Mouse (Mus musculus) Patski (cell line): ENCODE measurements around the gene Prkab1. TPM values are rescaled to one million over a fixed set of nuclear protein-coding genes. Genes with fewer than 3 reads are reported as not detected.
A peak's percentile ranks its signal among the peaks of the same experiment; 100 is the strongest.

ENCODE experiments used
- ATAC-seq: fragments of 100-300 bp; one replicate; pipeline ENCODE4 v1.8.0; 2021
- CTCF ChIA-PET: fragments of 350-600 bp; sonication (Branson Sonifier 250); formaldehyde crosslinking; loops from one replicate; lab custom pipeline; 2022; ENCODE audit warnings: inconsistent platforms; lab: Charles Lee
- POLR2A ChIA-PET: fragments of 350-600 bp; sonication (Branson Sonifier 250); formaldehyde crosslinking; loops from one replicate; lab custom pipeline; 2022; ENCODE audit warnings: antibody characterized with exemption, inconsistent platforms; lab: Charles Lee
- DNase-seq: peaks from one replicate; pipeline ENCODE4 v3.0.0-alpha.2; 2011; ENCODE audit warnings: low read depth, low spot score
- H3K27me3 ChIP-seq: fragments of 371-371 bp; one replicate; pipeline ENCODE4 v1.5.1; 2021
- CTCF ChIP-seq: fragments of 100-300 bp; IDR thresholded peaks from one replicate; pipeline ENCODE4 v1.5.1; 2021
- in situ Hi-C: fragments of 300-500 bp; cut with MboI; formaldehyde crosslinking; loops from 3 replicates; pipeline ENCODE4 v1.11.1; 2018; ENCODE audit warnings: low pct_unique_long_range_greater_than_20kb, mixed read lengths
- polyA plus RNA-seq: library from polyadenylated mRNA; unstranded; gene quantifications from one replicate; pipeline ENCODE4 v1.2.3, GENCODE M21; 2021

The Prkab1 gene
- polyA plus RNA-seq, 1 experiment from 2014 or later = 105 TPM

DNA sequence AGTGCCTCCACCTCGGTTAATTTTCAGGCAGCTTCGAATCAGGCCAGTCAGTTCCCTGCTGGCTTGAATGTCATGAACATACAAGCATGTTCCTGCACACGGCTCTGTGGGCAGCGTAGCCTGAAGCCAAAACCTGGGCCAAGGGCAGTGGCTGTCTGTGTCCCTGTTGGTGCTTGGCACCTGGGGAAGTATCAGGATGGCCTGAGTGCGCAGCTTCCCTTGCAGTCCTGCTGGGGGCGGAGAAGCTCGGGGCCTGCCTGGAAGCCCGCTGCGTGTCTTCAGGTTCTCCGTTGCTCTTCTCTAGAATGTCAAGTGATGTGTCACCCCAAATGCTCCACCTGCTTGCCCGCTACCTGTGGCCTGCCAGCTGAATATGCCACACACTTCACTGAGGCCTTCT, 39.2 kb downstream of the Prkab1 start:
- no peak for TF ChIP-seq CTCF
- DNase-seq (no peak), ATAC-seq (no peak)
- in situ Hi-C loops = no loop called here
- H3K27me3 ChIP-seq = no peaks in the 10 kb centered on the region
- POLR2A ChIA-PET = no interaction called here
- CTCF ChIA-PET = interaction anchor here (1.0 kb wide), 1 partner anchor 15 kb away, joined by 5 read pairs; no protein-coding TSS in a partner anchor

DNA sequence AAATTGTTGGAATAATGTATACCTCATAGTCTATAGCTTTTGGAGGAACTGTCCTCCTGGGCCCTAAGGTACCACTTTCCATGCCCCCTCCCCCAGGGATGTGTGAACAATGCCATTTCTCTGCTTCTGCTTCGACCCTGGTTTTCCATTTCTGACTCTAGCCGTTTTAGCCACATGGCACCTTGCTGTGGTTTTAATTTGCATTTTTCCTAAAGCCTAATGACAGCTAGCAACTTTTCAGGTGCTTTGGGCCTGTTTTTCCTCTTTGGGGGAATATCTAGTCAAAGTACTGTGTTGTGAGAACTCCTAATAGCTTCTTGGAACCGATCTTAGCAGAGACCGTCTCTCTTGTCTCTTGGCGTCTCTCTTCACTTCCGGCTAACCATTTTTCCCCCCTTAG, 39.9 kb downstream of the Prkab1 start:
- CTCF ChIA-PET = interaction anchor here (1.0 kb wide), 1 partner anchor 16 kb away, joined by 5 read pairs; no protein-coding TSS in a partner anchor
- in situ Hi-C loops = no loop called here

DNA sequence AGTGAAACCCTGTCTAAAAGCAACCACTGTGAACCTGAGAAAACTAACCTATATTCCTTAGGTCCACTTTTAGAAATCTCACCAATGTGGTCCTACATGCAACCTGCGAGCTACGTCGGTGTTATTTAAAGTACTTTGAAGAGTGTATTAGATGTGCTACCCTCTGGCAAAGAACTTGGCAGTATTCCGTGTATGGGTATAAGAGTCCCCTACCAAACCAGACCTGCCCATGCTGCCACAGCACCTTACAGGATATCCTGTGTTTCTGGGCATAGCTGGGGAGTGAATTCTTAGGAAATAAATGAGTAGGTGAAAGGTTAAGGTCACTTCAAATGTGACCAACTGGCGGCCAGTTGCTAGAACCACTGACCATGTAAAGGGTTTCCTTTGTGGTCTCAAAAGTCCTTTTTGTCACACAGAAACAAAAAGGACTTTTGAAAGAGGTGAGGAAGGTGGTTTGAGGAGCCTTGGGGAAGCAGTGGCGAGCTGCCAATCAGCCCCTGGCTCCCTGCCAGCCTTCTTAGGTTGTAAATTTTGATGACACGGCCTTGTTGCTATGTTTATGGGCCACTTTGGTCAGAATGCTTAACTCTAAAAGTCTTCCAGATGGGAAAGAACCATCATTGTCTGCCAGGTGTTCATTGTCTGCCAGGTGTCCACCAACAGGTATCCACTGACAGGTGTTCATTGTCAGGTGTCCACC, 41.5 kb downstream of the Prkab1 start:
- TF ChIP-seq CTCF = no peak
- CTCF ChIA-PET = interaction anchor here (1.2 kb wide), 1 partner anchor 18 kb away, joined by 4 read pairs; no protein-coding TSS in a partner anchor
- no peaks in the 10 kb centered on the region for H3K27me3 ChIP-seq
- in situ Hi-C loops = no loop called here
- DNase-seq (no peak), ATAC-seq (no peak)
- POLR2A ChIA-PET = no interaction called here

More for the DNA sequence above, 39.9 kb downstream of the Prkab1 start:
- POLR2A ChIA-PET = no interaction called here
- no peak for TF ChIP-seq CTCF
- ATAC-seq (no peak), DNase-seq (no peak)
- no peaks in the 10 kb centered on the region for H3K27me3 ChIP-seq

DNA sequence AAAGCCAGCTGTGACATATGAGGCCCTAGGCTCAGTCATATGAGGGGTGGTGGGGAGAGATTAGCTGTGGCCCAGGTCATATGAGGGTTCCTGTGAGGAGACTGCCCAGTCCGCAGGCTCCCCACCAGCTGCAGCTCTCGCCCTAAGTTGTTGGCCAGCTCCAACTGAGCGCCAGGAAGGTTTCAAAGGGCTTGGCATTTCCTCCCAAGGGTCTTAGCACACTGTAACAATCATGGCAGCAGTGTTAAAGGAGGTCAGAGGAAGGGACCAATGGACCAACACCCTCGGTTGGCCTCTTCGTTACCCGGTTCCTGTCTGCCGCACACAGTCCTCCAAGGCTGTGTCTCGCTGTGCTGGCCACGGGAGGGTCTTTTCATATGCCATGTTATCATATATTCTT, 43.8 kb downstream of the Prkab1 start:
- POLR2A ChIA-PET = interaction anchor here (0.6 to 0.7 kb wide), 2 partner anchors 213 to 243 kb away, joined by 3 to 5 read pairs; no protein-coding TSS in a partner anchor
- no peak for DNase-seq
- ATAC-seq = no peak

DNA sequence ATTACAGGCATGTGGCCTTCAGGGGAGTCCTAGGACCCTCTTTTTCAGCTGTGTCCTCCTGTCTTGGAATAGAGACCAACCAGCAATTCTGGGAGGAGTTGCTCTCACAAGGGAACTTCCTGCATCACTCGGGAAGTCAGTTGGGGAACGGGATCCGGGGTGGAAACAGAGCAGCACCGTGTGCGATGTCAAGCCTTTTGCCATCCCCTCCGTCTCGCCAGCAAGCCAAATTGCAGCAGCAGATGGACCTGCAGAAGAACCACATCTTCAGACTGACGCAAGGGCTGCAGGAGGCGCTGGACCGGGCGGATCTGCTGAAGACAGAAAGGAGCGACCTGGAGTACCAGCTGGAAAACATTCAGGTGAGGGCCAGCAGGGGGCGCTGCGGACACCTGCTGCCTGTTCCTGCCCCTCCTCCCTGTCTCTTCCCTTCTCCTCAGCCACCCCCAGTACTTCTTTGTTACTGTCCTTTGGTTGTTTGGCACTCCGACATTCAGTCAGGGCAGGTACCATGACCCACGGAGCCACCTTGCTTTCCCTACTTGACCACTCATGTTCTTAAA, 45.1 kb downstream of the Prkab1 start:
- TF ChIP-seq CTCF = no peak
- CTCF ChIA-PET = interaction anchor here (0.6 to 3.3 kb wide), 8 partner anchors 9 to 43 kb away, joined by 3 to 30 read pairs (median 5); no protein-coding TSS in a partner anchor
- DNase-seq = no peak
- ATAC-seq = peak; percentile 38
- in situ Hi-C loops = loop anchor here (5.0 kb wide), 1 partner anchor 43 kb away; the partner anchor contains the start of gene Prkab1
- POLR2A ChIA-PET = interaction anchor here (1.4 kb wide), 1 partner anchor 39 kb away, joined by 3 read pairs; no protein-coding TSS in a partner anchor
- no peaks in the 10 kb centered on the region for H3K27me3 ChIP-seq

More for the DNA sequence above, 43.8 kb downstream of the Prkab1 start:
- no peak for TF ChIP-seq CTCF
- in situ Hi-C loops = no loop called here
- CTCF ChIA-PET = interaction anchor here (0.9 to 3.3 kb wide), 5 partner anchors 8 to 42 kb away, joined by 3 to 30 read pairs (median 13); no protein-coding TSS in a partner anchor
- H3K27me3 ChIP-seq = no peaks in the 10 kb centered on the region

DNA sequence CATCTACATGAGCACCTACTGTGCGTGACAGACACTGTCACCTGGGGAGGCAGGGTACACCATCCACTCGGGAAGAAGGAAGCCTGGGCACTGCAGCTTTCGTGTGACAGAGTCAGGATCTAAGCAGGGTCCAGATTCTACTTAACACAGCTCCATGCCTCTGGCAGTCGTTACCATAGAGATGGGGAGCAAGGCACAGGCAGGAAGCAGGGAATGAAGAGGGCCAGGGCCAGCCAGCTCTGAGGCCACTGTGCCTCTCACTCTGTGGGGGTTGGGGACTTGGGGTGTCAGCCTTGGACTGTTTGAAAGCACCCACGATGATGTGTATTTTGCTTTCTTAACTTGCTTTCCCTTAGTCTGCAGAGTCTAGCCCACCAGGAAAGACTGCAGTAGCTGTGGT, 46.1 kb downstream of the Prkab1 start:
- POLR2A ChIA-PET = interaction anchor here (1.2 to 2.0 kb wide), 3 partner anchors 40 to 45 kb away, joined by 3 to 4 read pairs (median 3); no protein-coding TSS in a partner anchor
- ATAC-seq = no peak
- CTCF ChIA-PET = interaction anchor here (1.4 to 3.3 kb wide), 5 partner anchors 11 to 44 kb away, joined by 5 to 30 read pairs (median 13); no protein-coding TSS in a partner anchor
- TF ChIP-seq CTCF = no peak
- no peak for DNase-seq
- in situ Hi-C loops = loop anchor here (5.0 kb wide), 1 partner anchor 44 kb away; the partner anchor contains the start of gene Prkab1
- no peaks in the 10 kb centered on the region for H3K27me3 ChIP-seq

DNA sequence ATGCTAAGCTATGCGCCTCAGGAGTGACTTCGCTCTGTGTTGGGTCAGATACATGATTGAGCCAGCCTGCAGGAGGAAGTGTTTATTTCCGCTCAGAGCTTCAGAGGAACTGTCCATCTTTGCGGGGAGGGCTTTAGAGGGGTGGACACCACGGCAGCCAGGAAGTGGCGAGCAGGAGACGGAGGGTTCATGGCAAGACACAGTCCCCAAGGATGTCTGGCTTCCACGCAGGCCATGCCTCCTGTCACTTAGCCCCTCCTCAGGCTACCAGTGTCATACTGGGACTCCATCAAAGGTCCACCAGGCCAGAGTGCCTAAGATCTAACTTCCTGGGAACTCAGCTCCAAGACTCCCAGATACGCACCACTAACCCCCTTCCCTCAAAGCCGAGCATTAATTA, 46.6 kb downstream of the Prkab1 start:
- no peaks in the 10 kb centered on the region for H3K27me3 ChIP-seq
- ATAC-seq (no peak), DNase-seq (no peak)
- in situ Hi-C loops = loop anchor here (5.0 kb wide), 1 partner anchor 45 kb away; the partner anchor contains the start of gene Prkab1
- no peak for TF ChIP-seq CTCF
- POLR2A ChIA-PET = interaction anchor here (1.2 to 2.0 kb wide), 3 partner anchors 40 to 46 kb away, joined by 3 to 4 read pairs (median 3); no protein-coding TSS in a partner anchor
- CTCF ChIA-PET = interaction anchor here (1.6 to 3.3 kb wide), 4 partner anchors 11 to 45 kb away, joined by 5 to 30 read pairs (median 16); no protein-coding TSS in a partner anchor

DNA sequence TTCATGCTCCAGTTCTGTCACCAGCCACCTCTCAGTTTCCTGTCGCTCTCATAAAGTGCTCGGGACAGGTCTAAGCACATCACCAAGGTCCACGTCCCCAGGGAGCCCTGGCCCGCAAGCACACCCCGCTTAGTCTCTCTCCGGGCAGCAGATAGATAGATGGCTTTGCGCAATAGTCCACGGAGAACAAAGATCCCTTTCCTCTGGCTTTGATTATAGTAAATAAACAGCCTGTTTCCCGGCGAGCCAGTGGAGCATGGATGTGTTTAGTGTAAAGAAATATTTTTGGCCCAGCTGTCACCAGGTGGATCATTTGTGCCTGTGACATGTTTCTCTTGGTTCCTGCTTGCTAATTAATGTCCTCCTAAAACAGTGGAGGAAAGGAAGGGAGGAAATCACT, 47.0 kb downstream of the Prkab1 start:
- no peak for ATAC-seq
- no peaks in the 10 kb centered on the region for H3K27me3 ChIP-seq
- ChIA-PET CTCF (interaction anchor here (0.9 to 3.3 kb wide), 2 partner anchors 10 to 29 kb away, joined by 3 to 19 read pairs; no protein-coding TSS in a partner anchor), POLR2A (interaction anchor here (2.0 kb wide), 1 partner anchor 46 kb away, joined by 4 read pairs; no protein-coding TSS in a partner anchor)
- TF ChIP-seq CTCF = no peak
- DNase-seq = no peak
- in situ Hi-C loops = loop anchor here (5.0 kb wide), 1 partner anchor 45 kb away; the partner anchor contains the start of gene Prkab1

DNA sequence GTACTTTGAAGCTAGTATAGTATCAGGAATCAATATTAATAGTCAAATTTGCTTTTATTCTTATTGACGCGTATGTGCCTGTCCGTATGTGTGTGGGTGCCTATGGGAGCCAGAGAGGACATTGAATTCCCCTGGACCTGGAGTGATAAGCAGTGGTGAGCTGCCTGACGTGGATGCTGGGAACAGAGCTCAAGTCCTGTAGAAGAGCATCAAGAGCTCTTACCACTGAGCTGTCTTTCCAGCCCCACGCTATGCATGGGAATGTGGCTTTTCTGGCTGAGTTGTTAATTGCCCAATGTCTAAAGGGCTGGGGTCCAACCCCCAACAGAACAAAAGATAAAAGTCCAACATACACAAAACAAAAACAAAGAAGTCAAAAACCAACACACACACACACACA, 47.9 kb downstream of the Prkab1 start:
- TF ChIP-seq CTCF = no peak
- POLR2A ChIA-PET = no interaction called here
- DNase-seq (no peak), ATAC-seq (no peak)
- no peaks in the 10 kb centered on the region for H3K27me3 ChIP-seq
- CTCF ChIA-PET = interaction anchor here (0.9 to 1.2 kb wide), 2 partner anchors 9 to 30 kb away, joined by 3 read pairs; no protein-coding TSS in a partner anchor
- in situ Hi-C loops = loop anchor here (5.0 kb wide), 1 partner anchor 46 kb away; the partner anchor contains the start of gene Prkab1

DNA sequence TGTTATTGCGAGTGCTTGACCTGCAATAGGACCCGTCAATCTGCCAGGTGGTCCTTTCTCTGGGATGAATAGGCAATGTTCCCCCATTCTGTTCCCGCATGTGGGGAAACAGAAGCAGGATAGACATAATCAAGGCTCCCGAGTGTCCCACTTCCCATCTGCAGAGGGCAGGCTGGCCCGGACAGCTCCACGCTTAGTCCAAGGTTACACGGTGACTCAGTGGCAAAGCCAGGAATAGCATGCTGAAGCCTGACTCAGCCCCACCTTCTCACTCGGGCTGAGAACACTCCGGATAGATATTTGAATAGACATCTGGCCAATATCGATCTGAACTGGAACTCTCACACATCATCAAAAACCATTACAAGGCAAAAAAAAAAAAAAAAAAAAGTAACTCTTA, 48.6 kb downstream of the Prkab1 start:
- in situ Hi-C loops = loop anchor here (5.0 kb wide), 1 partner anchor 47 kb away; the partner anchor contains the start of gene Prkab1
- H3K27me3 ChIP-seq = no peaks in the 10 kb centered on the region
- TF ChIP-seq CTCF = no peak
- no peak for ATAC-seq
- DNase-seq = no peak
- ChIA-PET POLR2A (no interaction called here), CTCF (interaction anchor here (1.2 kb wide), 1 partner anchor 8 kb away, joined by 3 read pairs; no protein-coding TSS in a partner anchor)
